Mouse (Mus musculus): ENCODE measurements around the gene Prmt9. TPM values are rescaled to one million over a fixed set of nuclear protein-coding genes. Genes with fewer than 3 reads are reported as not detected.

The Prmt9 gene
- polyA plus RNA-seq, 1 experiment from 2014 or later, result 9.3 TPM

DNA sequence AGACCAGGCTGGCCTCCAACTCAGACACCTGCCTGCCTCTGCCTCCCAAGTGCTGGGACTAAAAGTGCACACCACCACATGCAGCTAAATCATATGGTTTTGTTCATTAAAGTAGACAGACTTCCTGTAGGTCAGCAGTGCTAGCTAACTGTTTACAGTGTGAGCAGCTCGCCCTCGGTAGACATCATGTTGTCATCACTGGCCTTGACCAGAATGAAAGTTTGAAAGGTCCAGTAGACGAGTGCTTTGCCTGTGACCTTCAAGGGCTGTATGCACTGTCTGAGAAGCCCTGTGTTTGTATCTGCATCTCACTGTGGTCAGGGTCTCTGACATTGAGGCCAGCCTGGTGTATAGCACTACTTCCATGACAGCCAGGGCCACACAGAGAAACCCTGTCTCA lies 12.2 kb downstream of the Prmt9 start:
- H3K9ac ChIP-seq (ENCODE audit: low read depth, low read length), result no peak overlapping the region
- no peak for ATAC-seq
- no peak for TF ChIP-seq CTCF (IDR thresholded peaks at IDR 0.05; ENCODE audit: low read depth)
- peaks cover 62% of the 10 kb centered on the region for H3K36me3 ChIP-seq (ENCODE audit: control insufficient read depth, insufficient read depth)
- H3K4me3 ChIP-seq (ENCODE audit: low read depth, low read length), result no peak overlapping the region
- 83% methylated on average over 3 of the region's 3 CpGs for WGBS
- no peaks in the 10 kb centered on the region for H3K9me3 ChIP-seq (ENCODE audit: control insufficient read depth)
- no peak overlapping the region for H3K4me2 ChIP-seq (replicated peaks; ENCODE audit: low read depth)
- no peaks in the 10 kb centered on the region for H3K27me3 ChIP-seq (replicated peaks; ENCODE audit: control insufficient read depth, insufficient read depth, low read length)
- no peak overlapping the region for H3K27ac ChIP-seq (ENCODE audit: low read depth, low read length)
- no peaks in the 10 kb centered on the region for H3K4me1 ChIP-seq (replicated peaks; ENCODE audit: control insufficient read depth, insufficient read depth, low read length)

GRCm38 (mm10) chr8:77574229-77574628 lies 25.0 kb downstream of the Prmt9 start:
- Histone ChIP-seq H3K9me3 (ENCODE audit: control insufficient read depth) (no peaks in the 10 kb centered on the region), H3K9ac (ENCODE audit: low read depth, low read length) (no peak overlapping the region), H3K4me2 (replicated peaks; ENCODE audit: low read depth) (no peak overlapping the region), H3K27me3 (replicated peaks; ENCODE audit: control insufficient read depth, insufficient read depth, low read length) (no peaks in the 10 kb centered on the region), H3K36me3 (ENCODE audit: control insufficient read depth, insufficient read depth) (peaks cover 40% of the 10 kb centered on the region), H3K27ac (ENCODE audit: low read depth, low read length) (no peak overlapping the region), H3K4me3 (ENCODE audit: low read depth, low read length) (no peak overlapping the region), H3K4me1 (replicated peaks; ENCODE audit: control insufficient read depth, insufficient read depth, low read length) (no peaks in the 10 kb centered on the region)
- 84% methylated on average over 5 of the region's 5 CpGs for WGBS
- no peak for ATAC-seq
- peak; percentile 60 for TF ChIP-seq CTCF (IDR thresholded peaks at IDR 0.05; ENCODE audit: low read depth)

DNA sequence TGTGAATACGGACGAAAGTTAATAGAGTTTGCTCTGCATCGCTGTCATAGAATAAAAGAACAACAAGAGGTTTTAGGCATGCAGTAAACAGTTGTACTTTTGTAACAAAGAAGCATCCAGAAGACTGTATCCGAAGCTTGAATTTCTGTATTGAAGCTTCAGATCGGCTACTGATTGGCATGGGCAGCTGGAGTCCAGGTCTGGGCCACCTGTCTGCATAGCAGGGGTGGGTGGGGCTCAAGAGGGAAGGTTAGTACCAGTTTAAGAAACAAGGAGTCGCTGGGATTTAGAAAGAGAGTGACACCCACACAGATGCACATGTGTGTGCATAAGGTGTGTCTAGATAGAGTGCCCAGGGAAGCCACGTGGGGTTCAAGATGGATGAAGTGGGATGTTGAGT lies 28.5 kb downstream of the Prmt9 start:
- ATAC-seq, result no peak

DNA sequence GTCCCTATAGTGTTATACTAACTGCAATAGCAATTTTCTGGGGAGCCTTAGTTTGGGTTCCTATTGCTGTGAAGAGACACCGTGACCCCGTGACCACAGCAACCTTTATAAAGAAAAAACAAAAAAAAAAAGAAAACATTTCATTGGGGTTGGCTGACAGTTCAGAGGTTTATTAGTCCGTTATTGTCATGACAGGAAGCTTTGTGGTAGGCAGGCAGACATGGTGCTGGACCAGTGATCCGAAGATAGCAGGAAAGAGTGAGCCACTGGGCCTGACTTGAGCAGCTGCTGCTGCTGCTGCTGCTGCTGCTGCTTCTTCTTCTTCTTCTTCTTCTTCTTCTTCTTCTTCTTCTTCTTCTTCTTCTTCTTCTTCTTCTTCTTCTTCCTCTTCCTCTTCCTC lies 35.0 kb downstream of the Prmt9 start:
- WGBS, result 87% methylated on average over 4 of the region's 4 CpGs
- no peak overlapping the region for H3K4me3 ChIP-seq (ENCODE audit: low read depth, low read length)
- TF ChIP-seq CTCF (IDR thresholded peaks at IDR 0.05; ENCODE audit: low read depth), result no peak

More for the DNA sequence above, 28.5 kb downstream of the Prmt9 start:
- Histone ChIP-seq H3K4me1 (replicated peaks; ENCODE audit: control insufficient read depth, insufficient read depth, low read length) (no peaks in the 10 kb centered on the region), H3K4me3 (ENCODE audit: low read depth, low read length) (no peak overlapping the region), H3K9ac (ENCODE audit: low read depth, low read length) (no peak overlapping the region), H3K27ac (ENCODE audit: low read depth, low read length) (no peak overlapping the region), H3K9me3 (ENCODE audit: control insufficient read depth) (no peaks in the 10 kb centered on the region), H3K36me3 (ENCODE audit: control insufficient read depth, insufficient read depth) (peaks cover 41% of the 10 kb centered on the region), H3K27me3 (replicated peaks; ENCODE audit: control insufficient read depth, insufficient read depth, low read length) (no peaks in the 10 kb centered on the region), H3K4me2 (replicated peaks; ENCODE audit: low read depth) (no peak overlapping the region)
- whole genome bisulfite sequencing, result 89% methylated on average over 7 of the region's 7 CpGs
- no peak for TF ChIP-seq CTCF (IDR thresholded peaks at IDR 0.05; ENCODE audit: low read depth)

GRCm38 (mm10) chr8:77609621-77610020 lies 60.4 kb downstream of the Prmt9 start:
- no peak for TF ChIP-seq CTCF (IDR thresholded peaks at IDR 0.05; ENCODE audit: low read depth)
- H3K4me1 ChIP-seq (replicated peaks; ENCODE audit: control insufficient read depth, insufficient read depth, low read length), result no peaks in the 10 kb centered on the region; the same call in 1 of the 2 replicates
- no peak overlapping the region for H3K27ac ChIP-seq (ENCODE audit: low read depth, low read length)
- peaks cover 7% of the 10 kb centered on the region; the same call in 1 of the 2 replicates for H3K36me3 ChIP-seq (ENCODE audit: control insufficient read depth, insufficient read depth)
- H3K4me2 ChIP-seq (replicated peaks; ENCODE audit: low read depth), result peak overlapping the region; percentile 88
- H3K9me3 ChIP-seq (ENCODE audit: control insufficient read depth), result no peaks in the 10 kb centered on the region
- H3K27me3 ChIP-seq (replicated peaks; ENCODE audit: control insufficient read depth, insufficient read depth, low read length), result no peaks in the 10 kb centered on the region
- WGBS, result 13% methylated on average over 7 of the region's 7 CpGs
- H3K9ac ChIP-seq (ENCODE audit: low read depth, low read length), result peak overlapping the region; percentile 58; the same call in 1 of the 2 replicates
- no peak for ATAC-seq
- peak overlapping the region; percentile 75 for H3K4me3 ChIP-seq (ENCODE audit: low read depth, low read length)

More for the DNA sequence above, 35.0 kb downstream of the Prmt9 start:
- no peak overlapping the region for H3K4me2 ChIP-seq (replicated peaks; ENCODE audit: low read depth)
- H3K9me3 ChIP-seq (ENCODE audit: control insufficient read depth), result no peaks in the 10 kb centered on the region
- H3K27me3 ChIP-seq (replicated peaks; ENCODE audit: control insufficient read depth, insufficient read depth, low read length), result no peaks in the 10 kb centered on the region
- H3K9ac ChIP-seq (ENCODE audit: low read depth, low read length), result no peak overlapping the region
- ATAC-seq, result no peak
- H3K36me3 ChIP-seq (ENCODE audit: control insufficient read depth, insufficient read depth), result peaks cover 18% of the 10 kb centered on the region
- H3K4me1 ChIP-seq (replicated peaks; ENCODE audit: control insufficient read depth, insufficient read depth, low read length), result no peaks in the 10 kb centered on the region
- H3K27ac ChIP-seq (ENCODE audit: low read depth, low read length), result no peak overlapping the region

GRCm38 (mm10) chr8:77610374-77610969 lies 61.3 kb downstream of the Prmt9 start, which contains the start of gene Tmem184c:
Gene Tmem184c, minus strand, starts transcription at chr8:77610698.
- WGBS, result under 1% methylated on average over 36 of the region's 36 CpGs
- Histone ChIP-seq H3K4me1 (replicated peaks; ENCODE audit: control insufficient read depth, insufficient read depth, low read length) (no peaks in the 10 kb centered on the region; the same call in 1 of the 2 replicates), H3K27ac (ENCODE audit: low read depth, low read length) (no peak within 1 kb of the TSS), H3K9me3 (ENCODE audit: control insufficient read depth) (no peaks in the 10 kb centered on the region), H3K4me2 (replicated peaks; ENCODE audit: low read depth) (peak within 1 kb of the TSS; percentile 88), H3K36me3 (ENCODE audit: control insufficient read depth, insufficient read depth) (peaks cover 4% of the 10 kb centered on the region; the same call in 1 of the 2 replicates), H3K9ac (ENCODE audit: low read depth, low read length) (peak within 1 kb of the TSS; percentile 58), H3K4me3 (ENCODE audit: low read depth, low read length) (peak within 1 kb of the TSS; percentile 75), H3K27me3 (replicated peaks; ENCODE audit: control insufficient read depth, insufficient read depth, low read length) (no peaks in the 10 kb centered on the region)
- no peak for TF ChIP-seq CTCF (IDR thresholded peaks at IDR 0.05; ENCODE audit: low read depth)
- ATAC-seq, result peak; percentile 92
